Mouse (Mus musculus): ENCODE measurements around the gene Tmem211.

Tmem211 gene

GRCm38 (mm10) chr5:113209898-113210297 is 16.8 kb upstream of the Tmem211 start:
- in situ Hi-C loops (cut with MboI; ENCODE audit: unreplicated experiment in 2 of 2): no loop called here

DNA sequence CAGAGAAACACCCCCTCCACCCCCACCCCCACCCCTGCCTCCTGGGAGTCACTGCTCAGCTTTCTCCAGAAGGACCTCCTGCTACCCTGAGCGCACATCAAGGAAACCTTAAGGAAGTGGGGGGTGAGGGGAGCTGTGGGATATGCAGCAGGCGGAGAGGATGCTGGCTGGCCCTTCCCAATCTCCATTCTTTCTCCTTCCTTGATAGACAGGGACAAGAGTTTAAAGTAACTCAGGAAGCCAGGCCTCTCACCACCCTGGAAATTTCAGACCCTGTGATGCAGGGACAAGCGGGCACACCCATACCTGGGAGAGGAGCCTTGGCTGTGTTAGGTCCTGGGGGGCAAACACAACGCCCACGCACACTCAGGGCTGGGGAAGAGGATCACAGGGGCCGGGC is 16.4 kb upstream of the Tmem211 start:
- in situ Hi-C loops (cut with MboI; ENCODE audit: unreplicated experiment in 2 of 2): no loop called here

DNA sequence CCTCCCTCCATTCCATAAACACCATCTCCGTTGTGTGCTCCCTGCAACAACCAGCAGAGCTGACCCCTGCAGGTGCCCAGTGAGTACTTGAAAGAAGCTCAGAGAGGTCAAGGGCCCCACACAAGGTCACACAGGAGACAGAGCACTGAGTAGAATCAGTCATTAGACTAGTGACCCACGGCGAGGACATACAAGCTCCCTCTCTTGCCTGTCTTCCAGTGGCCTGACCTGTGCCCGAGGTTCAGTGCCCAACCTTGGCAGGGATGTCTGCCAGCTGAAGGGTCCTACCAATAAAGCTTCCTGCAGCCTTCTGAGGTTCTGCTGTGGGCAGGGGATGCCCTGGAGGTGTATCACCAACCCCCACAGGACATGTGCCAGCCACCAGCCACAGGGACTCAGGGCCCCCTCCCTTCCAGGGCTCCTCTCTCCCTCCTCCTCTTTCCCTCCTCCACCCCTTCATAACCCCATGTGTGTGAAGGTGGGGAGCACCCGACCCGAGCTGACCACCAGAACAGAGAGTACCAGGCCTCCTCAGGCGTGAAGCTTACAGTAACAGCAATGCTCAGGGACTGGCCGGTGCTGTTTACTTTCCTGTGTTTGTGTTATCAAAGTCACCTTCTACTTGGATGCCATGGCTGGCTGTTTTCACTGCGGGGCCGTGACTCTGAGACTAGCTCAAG is 14.4 kb upstream of the Tmem211 start:
- in situ Hi-C loops (cut with MboI; ENCODE audit: unreplicated experiment in 2 of 2): no loop called here

GRCm38 (mm10) chr5:113214041-113214440 is 12.7 kb upstream of the Tmem211 start:
- in situ Hi-C loops (cut with MboI; ENCODE audit: unreplicated experiment in 2 of 2): no loop called here

DNA sequence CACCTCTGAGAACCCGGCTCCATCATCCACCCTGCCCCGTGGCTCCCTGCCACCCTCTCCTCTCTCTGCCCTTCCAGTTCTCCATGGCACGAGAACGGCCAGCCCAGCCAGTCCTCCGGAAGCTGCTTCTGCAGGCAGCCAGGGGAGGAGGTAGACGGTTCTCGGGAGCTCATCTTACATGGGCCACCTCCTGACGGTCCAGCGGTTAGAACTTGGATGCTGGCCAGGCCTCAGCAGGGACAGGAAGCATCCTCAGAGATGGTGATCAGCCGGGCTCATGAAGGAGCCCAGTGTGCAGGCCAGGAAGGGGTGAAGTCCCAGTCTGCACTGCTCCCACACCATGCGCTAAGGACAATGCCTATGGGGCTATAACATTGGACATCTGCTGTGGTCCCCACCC is 12.3 kb upstream of the Tmem211 start:
- in situ Hi-C loops (cut with MboI; ENCODE audit: unreplicated experiment in 2 of 2): no loop called here

DNA sequence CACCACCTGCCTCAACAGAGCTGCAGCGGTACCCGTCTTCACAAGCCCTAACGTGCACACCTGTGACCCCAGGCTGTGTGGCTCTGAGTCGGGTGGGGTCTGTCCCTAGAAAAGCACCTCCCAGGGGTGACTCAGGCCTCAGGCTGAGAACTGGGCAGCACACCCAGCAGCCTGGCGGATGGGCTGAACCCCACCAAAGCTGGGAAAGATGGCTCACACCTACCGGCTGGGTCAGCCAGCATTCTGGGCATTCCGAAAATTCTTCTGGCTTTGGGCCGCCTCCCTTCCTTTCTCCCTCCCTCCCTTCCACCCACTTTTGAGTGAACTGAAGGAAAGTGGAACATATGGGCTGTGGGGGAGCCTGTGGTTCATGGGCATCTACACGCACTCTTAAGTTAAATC is 11.1 kb upstream of the Tmem211 start:
- in situ Hi-C loops (cut with MboI; ENCODE audit: unreplicated experiment in 2 of 2): no loop called here

DNA sequence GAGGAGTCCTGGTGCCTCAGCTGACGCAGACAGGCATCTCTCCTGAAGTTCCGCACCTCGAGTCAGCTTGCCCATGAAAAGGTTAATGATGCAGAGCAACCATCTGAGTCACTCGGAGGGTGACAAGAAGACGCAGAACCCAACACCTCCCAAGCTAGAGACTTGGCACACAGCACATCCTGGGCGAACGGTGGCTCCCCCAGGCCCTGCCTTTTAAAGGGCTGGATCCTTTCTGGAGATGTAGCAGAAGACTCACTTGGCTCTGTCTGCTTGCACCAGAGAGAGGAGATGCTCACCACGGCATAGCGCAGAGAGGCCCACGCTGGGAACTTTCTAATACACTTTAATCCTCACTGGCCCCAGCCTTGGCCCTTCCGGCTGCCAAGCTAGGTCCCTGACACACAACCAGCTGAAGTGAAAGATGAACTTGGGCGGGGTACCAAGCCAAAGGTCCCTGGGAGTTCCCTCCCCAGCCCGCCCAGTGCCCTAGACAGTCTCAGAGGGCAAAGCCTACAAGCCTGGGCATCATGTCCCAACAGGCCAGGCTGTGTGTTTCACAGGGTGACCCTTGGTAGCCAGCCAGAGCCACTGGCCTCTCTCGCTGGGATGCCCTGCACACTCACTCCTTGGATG is 10.3 kb upstream of the Tmem211 start:
- in situ Hi-C loops (cut with MboI; ENCODE audit: unreplicated experiment in 2 of 2): no loop called here

DNA sequence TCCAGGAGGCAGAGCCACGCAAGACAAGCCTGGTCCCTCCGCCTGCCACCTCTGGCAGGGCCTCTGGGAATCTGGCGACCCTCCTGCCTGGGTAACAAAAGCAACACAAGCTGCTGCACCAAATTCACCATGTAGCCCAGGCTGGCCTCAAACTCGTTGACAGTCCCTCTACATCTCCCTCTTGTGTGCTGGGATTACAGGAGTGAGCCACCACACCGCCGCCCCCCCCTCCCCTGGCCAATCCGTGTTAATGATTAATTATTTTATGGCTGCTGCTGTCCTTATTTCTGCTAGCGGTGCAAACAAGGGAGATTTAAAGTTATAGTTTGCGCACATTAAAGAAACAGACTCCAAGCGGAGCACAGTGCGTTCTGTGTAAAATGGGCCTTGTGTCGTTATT is 9.6 kb upstream of the Tmem211 start:
- in situ Hi-C loops (cut with MboI; ENCODE audit: unreplicated experiment in 2 of 2): no loop called here

DNA sequence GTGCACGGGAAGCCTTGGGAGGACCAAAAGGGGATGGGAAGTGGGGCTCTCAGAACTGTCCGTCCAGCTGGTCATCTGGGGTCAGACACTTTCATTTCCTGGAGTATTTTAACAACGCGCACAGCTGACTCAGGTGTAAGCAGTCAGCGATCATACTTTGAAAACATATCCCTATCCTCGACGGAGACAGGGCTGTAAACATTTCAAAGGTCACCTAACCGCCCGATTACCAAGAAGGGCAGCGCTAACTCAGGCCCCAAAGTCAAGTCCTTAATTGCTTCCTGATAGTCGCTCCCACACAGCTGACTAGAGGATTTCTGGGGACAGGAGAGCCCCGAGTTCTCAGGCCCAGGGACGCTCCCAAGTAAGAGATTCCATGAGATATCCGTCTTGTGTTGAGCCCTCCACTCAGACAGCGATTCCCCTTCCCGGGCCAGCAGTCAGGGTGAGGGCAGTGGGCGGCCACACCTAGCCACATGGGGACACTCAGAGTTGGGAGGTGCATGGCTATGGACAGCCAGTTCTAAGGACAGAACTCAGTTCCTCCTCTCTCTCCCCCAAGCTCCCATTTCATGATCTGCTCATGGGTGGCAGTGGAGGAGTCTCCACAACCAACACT is 8.0 kb upstream of the Tmem211 start:
- in situ Hi-C loops (cut with MboI; ENCODE audit: unreplicated experiment in 2 of 2): no loop called here

GRCm38 (mm10) chr5:113219450-113219849 is 7.3 kb upstream of the Tmem211 start:
- in situ Hi-C loops (cut with MboI; ENCODE audit: unreplicated experiment in 2 of 2): no loop called here

DNA sequence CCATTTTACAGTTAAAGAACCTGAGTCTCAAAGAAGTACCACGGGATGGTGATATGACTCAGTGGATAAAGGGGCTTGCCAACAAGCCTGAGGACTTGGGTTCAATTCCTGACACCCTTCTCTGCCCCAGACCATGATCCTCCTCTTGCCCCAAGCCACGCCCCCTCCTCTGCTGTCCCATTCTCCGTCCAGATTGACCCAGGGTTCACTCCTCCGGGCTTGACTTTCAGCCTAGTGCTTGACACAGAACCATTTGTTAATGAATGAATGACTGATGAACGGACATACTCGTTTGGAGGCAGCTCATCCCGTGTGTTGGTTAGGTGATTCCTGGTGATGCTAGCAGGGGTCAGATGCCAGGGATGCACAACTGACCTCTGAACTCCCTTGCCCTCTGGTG is 6.8 kb upstream of the Tmem211 start:
- in situ Hi-C loops (cut with MboI; ENCODE audit: unreplicated experiment in 2 of 2): no loop called here

- in situ Hi-C loops (cut with MboI; ENCODE audit: unreplicated experiment in 2 of 2): no loop called here
Measured at GRCm38 (mm10) chr5:113220383-113221146, 6.1 kb upstream of the Tmem211 start.

DNA sequence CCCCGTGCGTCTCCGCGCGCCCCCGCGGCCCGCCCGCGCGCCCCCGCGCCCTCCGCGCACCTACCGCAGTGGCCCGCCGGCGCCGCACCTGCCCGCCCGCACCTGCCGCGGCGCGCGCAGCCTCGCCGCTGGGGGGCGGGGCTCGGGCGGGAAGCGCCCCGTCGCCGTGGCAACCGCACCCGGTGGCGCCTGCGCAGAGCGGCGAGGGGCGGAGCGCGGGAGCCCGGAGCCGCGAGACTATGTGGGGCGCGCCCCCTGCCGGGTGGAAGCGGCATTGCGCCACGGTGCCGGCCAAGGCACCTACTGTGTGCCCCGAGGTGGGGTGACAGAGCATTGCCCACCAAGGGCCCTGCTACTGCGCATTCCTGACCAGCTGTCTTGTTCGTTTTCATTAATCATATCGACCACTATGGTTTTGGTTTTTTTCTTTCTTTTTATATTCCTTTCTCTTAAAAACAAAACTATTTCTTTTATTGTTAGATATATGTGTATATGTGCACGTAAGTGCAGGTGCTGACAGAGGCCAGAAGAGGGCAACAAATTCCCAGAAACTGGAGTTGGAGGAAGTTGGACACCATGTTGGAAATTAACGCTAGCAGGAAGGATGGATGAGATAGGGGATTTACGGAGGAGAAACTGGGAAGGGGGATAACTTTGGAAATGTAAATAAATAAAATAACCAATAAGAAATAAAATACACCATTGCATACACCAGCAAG is 5.4 kb upstream of the Tmem211 start, which contains the start of gene 2900026A02Rik:
TSS of gene 2900026A02Rik (minus strand) at position 90 of the 719 bp plus-strand sequence.
- in situ Hi-C loops (cut with MboI; ENCODE audit: unreplicated experiment in 2 of 2): no loop called here

- in situ Hi-C loops (cut with MboI; ENCODE audit: unreplicated experiment in 2 of 2): no loop called here
Measured at GRCm38 (mm10) chr5:113223888-113224287, 2.8 kb upstream of the Tmem211 start.

DNA sequence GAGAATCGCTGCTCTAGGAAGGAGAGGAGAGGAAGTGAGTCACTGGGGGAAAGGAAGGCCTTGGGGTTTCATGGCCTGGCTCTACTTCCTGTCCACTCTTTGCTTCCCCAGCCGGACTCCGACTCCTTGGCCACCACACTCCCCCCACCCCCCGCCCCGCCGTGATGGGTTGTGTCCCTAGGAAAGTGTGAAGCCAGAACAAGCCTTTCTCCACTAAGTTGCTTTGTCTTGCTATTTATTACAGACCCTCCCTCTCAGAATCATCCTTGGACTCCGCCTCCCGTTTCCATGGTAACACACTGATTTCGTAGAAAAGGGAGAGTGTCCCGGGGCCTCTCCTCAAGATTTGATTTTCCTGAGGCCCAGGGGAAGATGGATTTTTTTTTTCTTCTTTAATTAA is 1.4 kb upstream of the Tmem211 start:
- in situ Hi-C loops (cut with MboI; ENCODE audit: unreplicated experiment in 2 of 2): no loop called here

- in situ Hi-C loops (cut with MboI; ENCODE audit: unreplicated experiment in 2 of 2): no loop called here
Measured at GRCm38 (mm10) chr5:113225686-113226435, 848 bp upstream of the Tmem211 start.

DNA sequence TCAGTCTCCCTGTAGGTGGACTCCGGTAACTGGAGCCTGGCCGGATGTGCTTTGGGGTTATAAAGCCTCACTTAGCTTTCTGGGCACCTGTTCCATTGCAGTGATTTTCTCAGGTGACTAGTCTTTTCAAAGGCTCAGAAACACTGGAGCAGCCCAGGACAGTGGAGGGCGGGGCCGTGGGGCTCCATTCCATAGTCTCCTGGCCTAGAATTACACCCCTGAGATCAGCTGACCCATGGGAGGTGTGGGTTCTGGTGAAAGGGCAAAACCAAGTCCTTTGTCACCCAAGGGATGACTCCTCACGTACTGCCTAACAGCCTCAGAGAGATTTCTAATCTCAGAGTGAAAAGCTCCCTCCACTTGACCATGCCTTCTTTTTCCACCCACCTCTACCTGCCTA is 3.5 kb downstream of the Tmem211 start:
- in situ Hi-C loops (cut with MboI; ENCODE audit: unreplicated experiment in 2 of 2): no loop called here

- in situ Hi-C loops (cut with MboI; ENCODE audit: unreplicated experiment in 2 of 2): no loop called here
Measured at GRCm38 (mm10) chr5:113249263-113249930, 22.7 kb downstream of the Tmem211 start.

DNA sequence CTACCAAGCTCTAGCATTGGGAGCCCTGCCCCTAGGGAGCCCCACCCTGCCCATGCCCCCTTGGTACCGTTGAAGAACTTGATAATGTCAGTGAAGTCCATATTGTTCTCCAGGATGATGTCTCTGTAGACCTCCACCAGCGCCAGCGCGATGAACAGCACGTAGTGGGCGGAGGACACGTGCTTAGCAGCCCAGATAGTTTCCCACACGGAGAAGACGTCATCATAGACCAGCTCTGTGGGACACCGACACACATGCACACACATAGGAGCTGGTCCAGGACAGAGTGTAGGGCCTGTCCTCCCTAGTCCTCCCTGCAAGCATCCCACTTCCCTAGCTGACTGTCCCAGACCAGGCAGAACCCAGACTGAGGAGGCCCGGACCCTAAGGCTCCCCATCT is 24.1 kb downstream of the Tmem211 start:
- in situ Hi-C loops (cut with MboI; ENCODE audit: unreplicated experiment in 2 of 2): no loop called here

Data from v-Abl transformed pro-B cells (cell line).